Mouse (Mus musculus): Measurements from ENCODE around the gene Dnajb6. TPM values are rescaled to one million over a fixed set of nuclear protein-coding genes. Genes with fewer than 3 reads are reported as not detected.

Dnajb6 gene
- total and polyA plus RNA-seq, 3 experiments: 108 to 147 (median 128) TPM

DNA sequence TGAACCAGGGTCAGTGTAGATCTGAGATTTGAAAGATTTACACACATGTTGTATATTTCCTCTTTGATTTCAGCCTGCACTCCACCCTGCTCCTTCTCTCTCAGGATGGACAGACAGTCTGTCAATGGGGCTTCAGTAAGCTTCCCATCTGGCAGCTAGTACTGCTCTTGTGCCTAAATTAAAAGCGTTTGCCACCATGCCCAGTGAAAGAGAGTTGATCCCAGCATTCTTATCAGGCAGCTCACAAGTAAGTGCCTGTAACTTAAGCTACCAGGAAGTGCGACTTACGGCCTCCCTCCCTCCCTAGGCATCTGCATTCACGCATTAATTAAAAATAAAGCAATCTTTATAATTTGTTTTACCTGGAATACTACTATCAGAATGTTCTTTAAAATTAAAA lies 5.6 kb downstream of the Dnajb6 start:
- H3K9me3 ChIP-seq (replicated peaks): no peaks in the 10 kb centered on the region
- no peak overlapping the region for H3K4me3 ChIP-seq (ENCODE audit: low read depth, low read length)
- H3K36me3 ChIP-seq (replicated peaks): peaks cover 54% of the 10 kb centered on the region
- DNase-seq (ENCODE audit: low spot score) (no peak), ATAC-seq (ENCODE audit: extremely low read depth, insufficient number of reproducible peaks, low FRiP score, poor library complexity, severe bottlenecking) (no peak)
- TF ChIP-seq TAL1 (conservative IDR thresholded peaks at IDR 0.05; ENCODE audit: low read depth, low read length) (no peak), CTCF (IDR thresholded peaks at IDR 0.05; ENCODE audit: low read depth, low read length) (no peak), POLR2AphosphoS5 (IDR thresholded peaks at IDR 0.05; ENCODE audit: insufficient replicate concordance, low read depth, low read length) (no peak), GATA1 (IDR thresholded peaks at IDR 0.05; ENCODE audit: borderline replicate concordance, low read length) (no peak), GATA2 (IDR thresholded peaks at IDR 0.05; ENCODE audit: borderline replicate concordance, low read depth, low read length) (no peak)
- peaks cover 37% of the 10 kb centered on the region for H3K4me1 ChIP-seq (ENCODE audit: insufficient read depth, low read depth, low read length)
- H3K27me3 ChIP-seq (ENCODE audit: insufficient read depth, low read length): no peaks in the 10 kb centered on the region

GRCm38 (mm10) chr5:29747661-29748060 lies 12.2 kb downstream of the Dnajb6 start:
- ATAC-seq (ENCODE audit: extremely low read depth, insufficient number of reproducible peaks, low FRiP score, poor library complexity, severe bottlenecking): no peak

GRCm38 (mm10) chr5:29751306-29751705 lies 15.8 kb downstream of the Dnajb6 start:
- Histone ChIP-seq H3K9me3 (replicated peaks) (no peaks in the 10 kb centered on the region), H3K36me3 (replicated peaks) (peaks cover 87% of the 10 kb centered on the region), H3K4me3 (ENCODE audit: low read depth, low read length) (no peak overlapping the region), H3K27me3 (ENCODE audit: insufficient read depth, low read length) (no peaks in the 10 kb centered on the region), H3K4me1 (ENCODE audit: insufficient read depth, low read depth, low read length) (peaks cover 27% of the 10 kb centered on the region)
- DNase-seq (ENCODE audit: low spot score) (no peak), ATAC-seq (ENCODE audit: extremely low read depth, insufficient number of reproducible peaks, low FRiP score, poor library complexity, severe bottlenecking) (no peak)
- no peak for TF ChIP-seq GATA1 (IDR thresholded peaks at IDR 0.05; ENCODE audit: borderline replicate concordance, low read length)
- no peak for TF ChIP-seq TAL1 (conservative IDR thresholded peaks at IDR 0.05; ENCODE audit: low read depth, low read length)
- TF ChIP-seq POLR2AphosphoS5 (IDR thresholded peaks at IDR 0.05; ENCODE audit: insufficient replicate concordance, low read depth, low read length): no peak
- no peak for TF ChIP-seq GATA2 (IDR thresholded peaks at IDR 0.05; ENCODE audit: borderline replicate concordance, low read depth, low read length)

More at GRCm38 (mm10) chr5:29747661-29748060, 12.2 kb downstream of the Dnajb6 start:
- H3K4me1 ChIP-seq (ENCODE audit: insufficient read depth, low read depth, low read length): peaks cover 19% of the 10 kb centered on the region
- H3K4me3 ChIP-seq (ENCODE audit: low read depth, low read length): no peak overlapping the region
- no peaks in the 10 kb centered on the region for H3K9me3 ChIP-seq (replicated peaks)
- no peak for TF ChIP-seq CTCF (IDR thresholded peaks at IDR 0.05; ENCODE audit: low read depth, low read length)
- TF ChIP-seq POLR2AphosphoS5 (IDR thresholded peaks at IDR 0.05; ENCODE audit: insufficient replicate concordance, low read depth, low read length): no peak
- TF ChIP-seq TAL1 (conservative IDR thresholded peaks at IDR 0.05; ENCODE audit: low read depth, low read length): no peak
- TF ChIP-seq GATA1 (IDR thresholded peaks at IDR 0.05; ENCODE audit: borderline replicate concordance, low read length): no peak
- no peak for TF ChIP-seq GATA2 (IDR thresholded peaks at IDR 0.05; ENCODE audit: borderline replicate concordance, low read depth, low read length)
- H3K27me3 ChIP-seq (ENCODE audit: insufficient read depth, low read length): no peaks in the 10 kb centered on the region
- H3K36me3 ChIP-seq (replicated peaks): peaks cover 74% of the 10 kb centered on the region
- DNase-seq (ENCODE audit: low spot score): no peak

DNA sequence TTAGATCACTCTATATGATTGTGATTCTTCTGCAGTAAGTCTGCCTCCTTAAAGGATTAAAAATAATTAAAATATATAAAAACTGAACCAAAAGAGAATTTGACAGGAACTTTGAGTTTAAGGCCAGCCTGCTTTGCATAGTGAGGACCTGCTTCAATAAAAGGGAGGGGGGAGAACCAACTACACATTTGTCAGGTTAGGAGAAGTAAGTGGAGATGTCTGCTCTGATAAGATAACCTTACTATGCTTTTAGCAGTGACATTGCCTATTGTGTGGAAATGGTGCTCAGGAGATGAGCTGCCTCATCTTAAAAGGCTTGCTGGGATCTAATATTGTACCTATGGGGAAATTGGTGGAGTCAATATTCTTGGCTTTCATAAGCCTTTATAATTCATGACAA lies 17.4 kb downstream of the Dnajb6 start:
- no peak overlapping the region for H3K4me3 ChIP-seq (ENCODE audit: low read depth, low read length)
- no peaks in the 10 kb centered on the region for H3K9me3 ChIP-seq (replicated peaks)
- ATAC-seq (ENCODE audit: extremely low read depth, insufficient number of reproducible peaks, low FRiP score, poor library complexity, severe bottlenecking) (peak; percentile 73), DNase-seq (ENCODE audit: low spot score) (peak; percentile 5)
- TF ChIP-seq CTCF (IDR thresholded peaks at IDR 0.05; ENCODE audit: low read depth, low read length) (no peak), TAL1 (conservative IDR thresholded peaks at IDR 0.05; ENCODE audit: low read depth, low read length) (peak; percentile 49), GATA2 (IDR thresholded peaks at IDR 0.05; ENCODE audit: borderline replicate concordance, low read depth, low read length) (no peak), GATA1 (IDR thresholded peaks at IDR 0.05; ENCODE audit: borderline replicate concordance, low read length) (no peak), POLR2AphosphoS5 (IDR thresholded peaks at IDR 0.05; ENCODE audit: insufficient replicate concordance, low read depth, low read length) (no peak)
- no peaks in the 10 kb centered on the region for H3K27me3 ChIP-seq (ENCODE audit: insufficient read depth, low read length)
- H3K4me1 ChIP-seq (ENCODE audit: insufficient read depth, low read depth, low read length): peaks cover 23% of the 10 kb centered on the region
- peaks cover 90% of the 10 kb centered on the region for H3K36me3 ChIP-seq (replicated peaks)

- Histone ChIP-seq H3K9me3 (replicated peaks) (no peaks in the 10 kb centered on the region), H3K27me3 (ENCODE audit: insufficient read depth, low read length) (no peaks in the 10 kb centered on the region), H3K36me3 (replicated peaks) (peaks cover 91% of the 10 kb centered on the region), H3K4me3 (ENCODE audit: low read depth, low read length) (no peak overlapping the region), H3K4me1 (ENCODE audit: insufficient read depth, low read depth, low read length) (peaks cover 1% of the 10 kb centered on the region; the same call in 1 of the 2 replicates)
- DNase-seq (ENCODE audit: low spot score) (no peak), ATAC-seq (ENCODE audit: extremely low read depth, insufficient number of reproducible peaks, low FRiP score, poor library complexity, severe bottlenecking) (no peak)
- TF ChIP-seq TAL1 (conservative IDR thresholded peaks at IDR 0.05; ENCODE audit: low read depth, low read length): no peak
- no peak for TF ChIP-seq GATA2 (IDR thresholded peaks at IDR 0.05; ENCODE audit: borderline replicate concordance, low read depth, low read length)
- no peak for TF ChIP-seq CTCF (IDR thresholded peaks at IDR 0.05; ENCODE audit: low read depth, low read length)
- TF ChIP-seq GATA1 (IDR thresholded peaks at IDR 0.05; ENCODE audit: borderline replicate concordance, low read length): no peak
- TF ChIP-seq POLR2AphosphoS5 (IDR thresholded peaks at IDR 0.05; ENCODE audit: insufficient replicate concordance, low read depth, low read length): no peak
Observed at GRCm38 (mm10) chr5:29759318-29759717, 23.8 kb downstream of the Dnajb6 start.

- TF ChIP-seq CTCF (IDR thresholded peaks at IDR 0.05; ENCODE audit: low read depth, low read length): no peak
- TF ChIP-seq GATA1 (IDR thresholded peaks at IDR 0.05; ENCODE audit: borderline replicate concordance, low read length): no peak
- no peak for TF ChIP-seq GATA2 (IDR thresholded peaks at IDR 0.05; ENCODE audit: borderline replicate concordance, low read depth, low read length)
- TF ChIP-seq TAL1 (conservative IDR thresholded peaks at IDR 0.05; ENCODE audit: low read depth, low read length): no peak
- no peak for TF ChIP-seq POLR2AphosphoS5 (IDR thresholded peaks at IDR 0.05; ENCODE audit: insufficient replicate concordance, low read depth, low read length)
- H3K27me3 ChIP-seq (ENCODE audit: insufficient read depth, low read length): no peaks in the 10 kb centered on the region
- H3K4me3 ChIP-seq (ENCODE audit: low read depth, low read length): no peak overlapping the region
- peaks cover 86% of the 10 kb centered on the region for H3K36me3 ChIP-seq (replicated peaks)
- no peaks in the 10 kb centered on the region for H3K4me1 ChIP-seq (ENCODE audit: insufficient read depth, low read depth, low read length)
- ATAC-seq (ENCODE audit: extremely low read depth, insufficient number of reproducible peaks, low FRiP score, poor library complexity, severe bottlenecking): no peak
- DNase-seq (ENCODE audit: low spot score): no peak
- no peaks in the 10 kb centered on the region for H3K9me3 ChIP-seq (replicated peaks)
Observed at GRCm38 (mm10) chr5:29770935-29771334, 35.4 kb downstream of the Dnajb6 start.
